Mouse (Mus musculus) heart, embryonic 12.5 days (tissue): ENCODE measurements around the gene Rnf114. TPM values are rescaled to one million over a fixed set of nuclear protein-coding genes. Genes with fewer than 3 reads are reported as not detected.

Experiments used
- ATAC-seq: fragments of 200-750 bp; cut with Nextera tagmentation; 2 replicates; pipeline ENCODE4 v1.8.0; 2017; ENCODE audit warnings: moderate TSS enrichment, moderate library complexity; ENCODE audit not compliant: insufficient number of reproducible peaks, low FRiP score
- H3K27ac ChIP-seq: fragments of 300-500 bp; sonication (generic); 2 replicates; pipeline ENCODE4 v1.5.1; 2016; ENCODE audit warnings: mild to moderate bottlenecking, moderate library complexity; ENCODE audit not compliant: poor library complexity, severe bottlenecking
- H3K27me3 ChIP-seq: fragments of 300-500 bp; sonication (generic); replicated peaks from 2 replicates; pipeline ENCODE4 v1.6.1; 2016; ENCODE audit warnings: mild to moderate bottlenecking, moderate library complexity
- H3K36me3 ChIP-seq: fragments of 300-500 bp; sonication (generic); 2 replicates; pipeline ENCODE4 v1.6.1; 2016; ENCODE audit warnings: mild to moderate bottlenecking, moderate library complexity
- H3K4me1 ChIP-seq: fragments of 300-500 bp; sonication (generic); replicated peaks from 2 replicates; pipeline ENCODE4 v1.6.1; 2016; ENCODE audit warnings: mild to moderate bottlenecking
- H3K4me2 ChIP-seq: fragments of 300-500 bp; sonication (generic); 2 replicates; pipeline ENCODE4 v1.6.1; 2016; ENCODE audit warnings: mild to moderate bottlenecking, moderate library complexity
- H3K4me3 ChIP-seq: fragments of 300-500 bp; sonication (generic); 2 replicates; pipeline ENCODE4 v1.5.1; 2016; ENCODE audit warnings: mild to moderate bottlenecking
- H3K9ac ChIP-seq: fragments of 300-500 bp; sonication (generic); 2 replicates; pipeline ENCODE4 v1.6.1; 2016; ENCODE audit warnings: mild to moderate bottlenecking, moderate library complexity
- H3K9me3 ChIP-seq: fragments of 300-500 bp; sonication (generic); replicated peaks from 2 replicates; pipeline ENCODE4 v1.6.1; 2016; ENCODE audit warnings: mild to moderate bottlenecking, moderate library complexity
- WGBS: fragments of 180-500 bp; shearing (Covaris S2); methylation state at CpG from one replicate; pipeline ENCODE4 v1.1.7; 2016; 5-methylcytosine and 5-hydroxymethylcytosine counted together
- polyA plus RNA-seq: library from polyadenylated mRNA; unstranded; fragments of >200 nt; fragmentation: Nextera tagmentation; extraction: Ambion mirVana; gene quantifications from 2 replicates; pipeline ENCODE4 v1.2.1, GENCODE M21; 2016

The Rnf114 gene
- polyA plus RNA-seq, 1 experiment from 2014 or later, result 62.9 TPM

DNA sequence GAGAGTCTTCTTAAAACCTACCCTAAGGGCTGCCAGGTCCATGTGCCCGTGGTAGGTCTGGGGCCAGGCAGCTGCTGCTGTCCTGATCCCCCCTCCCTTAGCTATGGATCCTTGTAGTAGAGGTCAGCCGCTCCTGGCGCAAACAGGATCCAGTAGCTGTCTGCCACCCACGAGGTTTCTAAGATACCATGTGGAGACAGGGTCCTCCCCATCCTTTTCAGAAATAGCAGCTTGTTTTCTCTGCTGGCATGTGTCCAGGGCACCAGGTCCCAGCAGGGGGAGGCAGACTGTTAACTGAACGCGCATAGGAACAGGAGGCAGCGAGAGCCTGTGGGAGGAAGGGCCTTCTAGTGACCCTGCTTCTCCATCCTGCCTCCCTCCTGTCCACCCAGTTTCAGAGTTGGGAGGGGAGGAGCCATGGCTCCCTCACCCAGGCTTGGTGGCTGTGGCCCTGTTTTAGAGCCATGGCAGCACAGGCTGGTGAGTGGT lies 16.2 kb upstream of the Rnf114 start:
- Histone ChIP-seq H3K36me3 (peaks cover 39% of the 10 kb centered on the region), H3K9me3 (no peaks in the 10 kb centered on the region), H3K27ac (peak overlapping the region; percentile 77), H3K27me3 (no peaks in the 10 kb centered on the region), H3K4me1 (peaks cover 22% of the 10 kb centered on the region), H3K9ac (0 out of 2 replicates have a peak overlapping the region, but pooled peaks have one; percentile 37), H3K4me2 (peak overlapping the region; percentile 11; the same call in 1 of the 2 replicates), H3K4me3 (no peak overlapping the region)
- ATAC-seq, result peak; percentile 83
- WGBS, result 5% methylated on average over 7 of the region's 7 CpGs

DNA sequence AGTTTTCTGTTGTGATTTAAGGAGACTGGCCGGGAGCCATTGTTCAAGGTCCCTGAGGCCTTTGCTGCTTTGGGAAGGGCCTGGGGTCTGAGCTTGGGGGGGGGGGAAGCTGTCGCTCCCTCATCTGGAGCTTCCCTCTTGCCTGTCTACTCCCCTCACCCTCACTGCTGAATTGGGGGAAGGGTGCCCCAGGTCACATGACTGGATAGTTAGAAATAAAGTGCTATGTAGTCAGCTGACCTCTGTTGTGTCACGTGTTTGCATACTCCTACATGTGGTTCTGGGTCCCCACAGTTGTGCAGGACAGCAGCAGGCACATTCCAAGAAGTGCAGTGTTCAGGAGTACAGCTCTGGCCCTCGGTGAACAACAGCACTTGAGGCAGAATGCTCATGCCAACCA lies 15.7 kb upstream of the Rnf114 start:
- no peaks in the 10 kb centered on the region for H3K27me3 ChIP-seq
- H3K9ac ChIP-seq, result no peak overlapping the region
- 69% methylated on average over 4 of the region's 4 CpGs for WGBS
- peaks cover 22% of the 10 kb centered on the region for H3K4me1 ChIP-seq
- peak overlapping the region; percentile 77 for H3K27ac ChIP-seq
- peaks cover 34% of the 10 kb centered on the region for H3K36me3 ChIP-seq
- no peak overlapping the region for H3K4me3 ChIP-seq
- no peaks in the 10 kb centered on the region for H3K9me3 ChIP-seq
- ATAC-seq, result no peak
- H3K4me2 ChIP-seq, result peak overlapping the region; percentile 5; the same call in 1 of the 2 replicates

DNA sequence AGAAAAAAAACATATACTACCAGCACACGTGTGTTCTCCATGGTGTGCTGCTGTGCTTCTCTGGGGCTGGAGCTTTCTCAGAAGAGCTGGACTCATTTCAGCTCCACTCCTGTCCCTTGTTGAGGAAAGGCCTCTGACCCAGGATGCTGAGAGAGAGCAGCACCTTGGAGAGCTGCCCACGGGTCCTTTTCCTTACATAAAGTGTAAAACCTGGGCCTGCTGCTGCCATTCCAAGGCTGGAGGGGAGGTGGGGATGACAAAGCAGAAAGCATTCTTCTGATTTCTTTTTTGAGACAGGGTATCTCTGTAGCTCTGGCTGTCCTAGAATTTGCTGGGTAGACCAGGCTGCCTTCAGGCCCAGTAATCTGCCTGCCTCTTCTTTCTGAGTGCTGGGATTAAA lies 14.3 kb upstream of the Rnf114 start:
- Histone ChIP-seq H3K4me1 (peaks cover 22% of the 10 kb centered on the region), H3K4me3 (no peak overlapping the region), H3K9me3 (no peaks in the 10 kb centered on the region), H3K36me3 (peaks cover 32% of the 10 kb centered on the region), H3K4me2 (no peak overlapping the region), H3K27me3 (no peaks in the 10 kb centered on the region), H3K27ac (no peak overlapping the region), H3K9ac (no peak overlapping the region)
- WGBS, result 38% methylated on average over 2 of the region's 2 CpGs
- ATAC-seq, result no peak

DNA sequence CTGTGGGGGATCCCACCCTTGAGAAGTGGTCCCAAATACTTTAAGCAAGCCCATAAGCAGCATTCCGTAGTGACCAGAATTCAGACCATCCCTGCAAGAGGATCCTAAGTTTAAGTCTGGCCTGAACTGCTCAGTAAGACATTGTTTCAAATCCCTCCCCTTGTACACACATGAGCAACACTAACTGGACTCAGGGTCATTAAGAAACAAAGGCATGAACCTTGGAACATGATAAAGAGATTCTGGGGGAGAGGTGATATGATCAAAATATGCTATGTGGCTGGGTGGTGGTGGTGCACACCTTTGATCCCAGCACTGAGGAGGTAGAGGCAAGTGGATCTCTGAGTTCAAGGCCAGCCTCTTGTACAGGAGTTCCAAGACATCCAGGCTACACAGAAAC lies 12.9 kb upstream of the Rnf114 start:
- Histone ChIP-seq H3K36me3 (peaks cover 32% of the 10 kb centered on the region), H3K4me2 (no peak overlapping the region), H3K4me3 (no peak overlapping the region), H3K4me1 (peaks cover 22% of the 10 kb centered on the region), H3K27ac (no peak overlapping the region), H3K27me3 (no peaks in the 10 kb centered on the region), H3K9me3 (no peaks in the 10 kb centered on the region), H3K9ac (no peak overlapping the region)
- WGBS, result 98% methylated on average over 1 of the region's 1 CpGs
- ATAC-seq, result no peak

DNA sequence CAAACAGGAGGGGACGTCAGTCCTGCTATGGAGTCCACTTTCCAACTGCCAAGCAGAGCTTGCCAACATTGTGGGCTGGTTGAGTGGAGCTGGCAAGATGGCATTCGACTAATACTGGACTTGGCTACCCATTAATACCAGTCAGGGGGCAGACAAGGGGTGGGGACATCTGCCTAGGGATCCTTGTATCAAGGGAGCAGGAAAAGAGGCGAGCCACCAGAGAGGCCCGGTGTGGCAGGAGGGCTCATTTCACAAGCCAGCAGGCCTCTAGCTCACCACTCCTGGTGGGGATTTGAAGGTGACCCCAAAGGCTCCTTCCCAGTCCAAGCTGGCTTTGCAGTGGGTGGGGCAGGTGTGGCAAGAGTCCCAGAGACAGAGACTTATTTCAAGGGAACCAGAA lies 9.8 kb upstream of the Rnf114 start:
- Histone ChIP-seq H3K4me3 (no peak overlapping the region), H3K4me2 (no peak overlapping the region), H3K9me3 (no peaks in the 10 kb centered on the region), H3K27ac (no peak overlapping the region), H3K36me3 (peaks cover 47% of the 10 kb centered on the region), H3K27me3 (no peaks in the 10 kb centered on the region), H3K9ac (no peak overlapping the region), H3K4me1 (peaks cover 22% of the 10 kb centered on the region)
- 92% methylated on average over 4 of the region's 4 CpGs for WGBS
- ATAC-seq, result no peak

DNA sequence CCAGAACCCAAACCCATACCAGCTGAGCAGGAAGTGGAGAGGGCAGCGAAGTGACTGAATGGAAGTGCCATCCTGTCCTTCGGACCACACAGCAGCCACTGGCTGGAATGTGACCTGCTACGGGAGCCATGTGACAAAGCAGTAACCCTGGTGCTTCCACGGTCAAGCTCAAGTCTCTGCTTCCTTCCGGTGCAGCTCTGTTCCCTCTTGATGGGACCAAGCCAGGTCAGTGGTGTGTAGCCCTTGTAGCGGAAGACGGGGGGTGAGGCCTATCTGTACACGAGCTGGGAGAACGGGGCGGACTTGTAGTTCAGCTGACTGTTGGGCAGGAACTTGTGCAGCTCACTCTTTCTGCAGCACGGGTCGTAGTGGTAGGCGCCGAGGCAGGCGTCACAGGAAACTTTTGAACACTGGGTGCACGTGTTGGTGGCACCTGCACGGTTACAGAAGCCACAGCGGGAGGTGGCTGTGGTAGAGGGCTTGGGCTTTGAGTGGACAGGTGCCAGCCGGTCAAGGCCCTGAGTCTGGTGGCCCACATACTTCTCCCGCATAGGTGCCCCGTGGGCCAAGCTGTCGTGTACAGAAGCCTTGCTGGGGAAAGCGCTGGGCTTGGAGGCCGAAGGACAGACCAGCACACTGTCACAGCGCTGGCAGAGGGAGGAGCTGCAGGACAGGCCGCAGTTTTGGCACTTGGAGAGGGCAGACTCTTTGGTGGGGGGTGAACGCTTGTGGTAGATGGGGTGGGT lies 9.2 kb upstream of the Rnf114 start:
- H3K27ac ChIP-seq, result no peak overlapping the region
- 90% methylated on average over 27 of the region's 27 CpGs for WGBS
- H3K4me3 ChIP-seq, result no peak overlapping the region
- H3K36me3 ChIP-seq, result peaks cover 47% of the 10 kb centered on the region
- peaks cover 25% of the 10 kb centered on the region for H3K4me1 ChIP-seq
- no peak overlapping the region for H3K9ac ChIP-seq
- ATAC-seq, result no peak
- no peaks in the 10 kb centered on the region for H3K9me3 ChIP-seq
- H3K4me2 ChIP-seq, result no peak overlapping the region
- H3K27me3 ChIP-seq, result no peaks in the 10 kb centered on the region

DNA sequence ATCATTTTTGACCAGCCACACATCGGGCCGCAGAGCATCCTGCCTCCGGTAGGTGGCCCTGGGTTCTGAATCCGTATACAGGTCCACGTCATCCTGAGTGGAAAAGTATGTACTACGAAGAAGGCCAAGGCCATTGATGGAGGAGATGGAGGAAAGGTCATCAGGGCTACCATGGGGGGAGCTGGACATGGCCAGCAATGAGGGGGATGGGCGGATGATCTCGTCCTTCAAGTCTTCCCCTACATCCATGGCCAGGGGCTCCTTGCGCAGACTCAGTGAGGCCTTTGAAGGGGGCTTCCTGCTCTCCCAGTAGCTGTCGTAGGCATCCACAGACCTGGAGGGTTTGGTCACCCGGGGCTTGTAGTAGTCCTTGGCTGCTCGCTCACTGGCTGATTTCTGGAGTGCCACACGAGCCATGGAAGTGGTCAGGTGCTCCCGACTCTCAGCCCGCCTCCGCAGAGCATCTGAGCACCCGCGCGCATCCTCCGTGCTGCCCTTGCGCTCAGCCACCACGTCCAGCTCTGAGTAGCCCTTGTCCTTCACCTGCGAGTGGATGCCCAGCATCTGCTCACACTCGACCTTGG lies 8.5 kb upstream of the Rnf114 start:
- Histone ChIP-seq H3K27ac (no peak overlapping the region), H3K27me3 (no peaks in the 10 kb centered on the region), H3K4me3 (no peak overlapping the region), H3K36me3 (peaks cover 49% of the 10 kb centered on the region), H3K9ac (no peak overlapping the region), H3K4me1 (peaks cover 28% of the 10 kb centered on the region), H3K9me3 (no peaks in the 10 kb centered on the region), H3K4me2 (no peak overlapping the region)
- no peak for ATAC-seq
- WGBS, result 90% methylated on average over 24 of the region's 24 CpGs

DNA sequence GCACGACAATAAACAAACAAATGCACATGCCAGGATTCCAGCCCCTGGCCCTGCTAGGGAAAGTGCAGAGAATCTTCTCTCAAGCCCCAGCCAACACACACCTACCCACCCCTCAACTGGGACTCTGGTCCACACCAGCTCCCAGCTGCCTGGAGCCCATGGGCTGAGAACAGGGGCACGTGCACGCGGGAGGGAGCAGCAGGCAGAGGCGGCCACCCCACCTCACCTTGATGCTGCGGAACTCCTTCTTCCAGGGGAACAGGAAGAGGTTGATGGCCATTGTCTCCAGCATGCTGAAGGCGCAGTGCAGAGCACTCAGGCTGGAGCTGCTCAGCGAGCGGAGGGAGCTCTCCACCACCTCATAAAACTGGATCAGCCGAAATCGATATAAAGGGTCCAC lies 7.5 kb upstream of the Rnf114 start:
- no peaks in the 10 kb centered on the region for H3K27me3 ChIP-seq
- H3K4me3 ChIP-seq, result no peak overlapping the region
- no peak overlapping the region for H3K9ac ChIP-seq
- no peak overlapping the region for H3K27ac ChIP-seq
- peaks cover 28% of the 10 kb centered on the region for H3K4me1 ChIP-seq
- 89% methylated on average over 11 of the region's 11 CpGs for WGBS
- no peaks in the 10 kb centered on the region for H3K9me3 ChIP-seq
- ATAC-seq, result no peak
- no peak overlapping the region for H3K4me2 ChIP-seq
- peaks cover 49% of the 10 kb centered on the region for H3K36me3 ChIP-seq

DNA sequence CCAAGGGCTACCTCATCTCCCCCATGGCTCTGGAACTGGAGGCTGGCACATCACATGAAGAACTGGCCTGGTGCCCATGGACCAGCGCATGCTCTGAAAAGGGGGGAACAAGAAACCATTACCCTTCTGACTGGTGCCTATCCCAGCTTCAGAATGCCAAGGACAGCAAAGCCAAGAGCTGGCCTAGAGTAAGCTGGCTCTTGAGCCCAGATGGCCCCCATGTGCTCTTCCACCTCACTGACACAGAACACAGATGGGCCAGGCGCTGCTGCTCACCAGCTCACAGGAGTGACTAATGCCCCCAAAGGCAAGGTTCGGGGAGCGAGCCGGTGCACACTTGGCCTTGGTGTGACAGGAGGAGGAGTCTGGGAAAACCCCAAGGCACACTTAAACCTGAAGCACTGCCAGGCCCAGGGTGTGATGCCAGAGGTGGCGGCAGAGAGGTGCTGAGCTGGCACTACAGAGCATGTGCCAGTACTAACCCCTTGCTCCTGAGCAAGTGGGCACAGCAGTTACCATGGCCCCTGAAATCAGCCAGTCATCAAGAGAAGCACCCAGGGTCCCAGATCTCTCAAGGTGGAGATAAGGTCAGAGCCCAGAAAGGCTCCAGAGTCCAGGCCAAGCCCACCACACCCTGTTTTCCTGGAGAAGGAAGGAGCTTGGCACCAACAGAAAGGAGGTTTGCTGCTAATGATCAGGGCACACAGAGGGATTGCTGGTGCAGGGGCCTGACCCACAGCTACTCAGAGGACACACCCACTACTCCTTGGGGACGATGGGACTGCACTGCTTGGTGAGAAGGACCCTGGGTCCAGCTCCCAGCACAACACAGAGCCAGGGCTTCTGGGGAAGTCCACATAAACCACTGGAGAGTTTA lies 6.7 kb upstream of the Rnf114 start:
- H3K9ac ChIP-seq, result no peak overlapping the region; the same call in 1 of the 2 replicates
- no peak overlapping the region for H3K4me2 ChIP-seq
- H3K4me1 ChIP-seq, result peaks cover 30% of the 10 kb centered on the region
- ATAC-seq, result no peak
- no peak overlapping the region for H3K4me3 ChIP-seq
- peaks cover 49% of the 10 kb centered on the region for H3K36me3 ChIP-seq
- H3K27me3 ChIP-seq, result no peaks in the 10 kb centered on the region
- no peak overlapping the region for H3K27ac ChIP-seq
- no peaks in the 10 kb centered on the region for H3K9me3 ChIP-seq
- 82% methylated on average over 7 of the region's 7 CpGs for WGBS

DNA sequence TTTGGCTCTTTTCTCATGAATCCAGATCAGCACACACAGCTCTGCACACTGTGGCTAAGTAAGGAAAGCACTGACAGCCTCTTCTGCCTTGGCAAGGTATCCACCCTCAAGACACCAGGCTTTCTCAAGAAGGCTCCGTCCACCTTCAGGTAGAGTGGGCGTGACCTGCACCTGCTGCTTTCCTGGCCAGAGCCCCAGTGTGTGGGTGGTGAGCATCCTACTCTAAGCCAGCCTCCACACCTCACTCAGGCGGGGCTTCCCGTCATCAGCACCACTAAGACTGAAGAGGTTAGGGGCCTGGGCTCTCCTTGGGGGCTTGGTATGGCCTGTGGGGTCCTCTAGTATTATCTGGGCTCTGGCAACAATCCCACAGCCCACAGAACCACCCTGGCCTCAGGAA lies 5.9 kb upstream of the Rnf114 start:
- Histone ChIP-seq H3K36me3 (peaks cover 49% of the 10 kb centered on the region), H3K9me3 (no peaks in the 10 kb centered on the region), H3K4me1 (peaks cover 38% of the 10 kb centered on the region), H3K4me3 (no peak overlapping the region), H3K9ac (0 out of 2 replicates have a peak overlapping the region, but pooled peaks have one; percentile 5), H3K27ac (no peak overlapping the region), H3K4me2 (no peak overlapping the region), H3K27me3 (no peaks in the 10 kb centered on the region)
- ATAC-seq, result no peak
- 90% methylated on average over 4 of the region's 4 CpGs for WGBS

DNA sequence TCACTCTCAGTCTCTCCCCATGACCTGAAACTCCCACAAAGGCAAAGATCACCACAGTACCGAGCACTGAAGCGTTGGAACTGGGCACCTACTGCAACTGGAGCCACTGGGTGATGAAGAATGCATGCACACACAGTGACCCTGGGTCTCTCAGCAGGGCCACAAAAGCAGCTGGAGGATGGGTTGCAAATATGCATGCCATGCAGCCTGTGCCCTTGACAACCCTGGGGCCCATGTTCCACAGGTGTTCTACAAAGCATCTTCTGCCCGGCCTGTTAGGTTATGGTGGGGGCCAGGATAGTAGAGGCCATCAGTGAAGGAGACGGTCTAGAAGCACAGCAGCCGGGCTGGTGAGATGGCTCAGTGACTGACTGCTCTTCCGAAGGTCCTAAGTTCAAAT lies 4.9 kb upstream of the Rnf114 start:
- Histone ChIP-seq H3K27me3 (no peaks in the 10 kb centered on the region), H3K36me3 (peaks cover 44% of the 10 kb centered on the region), H3K4me3 (no peak overlapping the region), H3K9ac (no peak overlapping the region), H3K9me3 (no peaks in the 10 kb centered on the region), H3K4me1 (peaks cover 42% of the 10 kb centered on the region), H3K27ac (no peak overlapping the region), H3K4me2 (no peak overlapping the region)
- WGBS, result 93% methylated on average over 6 of the region's 6 CpGs
- ATAC-seq, result no peak
